Mouse (Mus musculus) left cerebral cortex, adult 6 months (tissue): ENCODE data around the gene Top1. TPM values are rescaled to one million over a fixed set of nuclear protein-coding genes. Genes with fewer than 3 reads are reported as not detected.

Experiments used
- long read RNA-seq, 2 experiments: library from polyadenylated mRNA; unstranded; transcript quantifications; one replicate each; pipeline ENCODE4 v2.0.0; 2019 to 2020
- polyA plus RNA-seq: library from polyadenylated mRNA; unstranded; fragments of <200 nt; fragmentation: Nextera tagmentation; gene quantifications from 2 replicates; pipeline ENCODE4 v1.2.3, GENCODE M21; 2021

Gene Top1
- polyA plus RNA-seq: 25.8 and 28.9 TPM in 2 replicates
- long read RNA-seq, experiment 1, partial matches to known transcripts: 15 of 27 reads
- long read RNA-seq, experiment 1, other reads (novel, unspliced or antisense): 9 of 27 reads
- long read RNA-seq, experiment 2, partial matches to known transcripts: 126 of 128 reads
- long read RNA-seq, experiment 2, other reads (novel, unspliced or antisense): 2 of 128 reads

DNA sequence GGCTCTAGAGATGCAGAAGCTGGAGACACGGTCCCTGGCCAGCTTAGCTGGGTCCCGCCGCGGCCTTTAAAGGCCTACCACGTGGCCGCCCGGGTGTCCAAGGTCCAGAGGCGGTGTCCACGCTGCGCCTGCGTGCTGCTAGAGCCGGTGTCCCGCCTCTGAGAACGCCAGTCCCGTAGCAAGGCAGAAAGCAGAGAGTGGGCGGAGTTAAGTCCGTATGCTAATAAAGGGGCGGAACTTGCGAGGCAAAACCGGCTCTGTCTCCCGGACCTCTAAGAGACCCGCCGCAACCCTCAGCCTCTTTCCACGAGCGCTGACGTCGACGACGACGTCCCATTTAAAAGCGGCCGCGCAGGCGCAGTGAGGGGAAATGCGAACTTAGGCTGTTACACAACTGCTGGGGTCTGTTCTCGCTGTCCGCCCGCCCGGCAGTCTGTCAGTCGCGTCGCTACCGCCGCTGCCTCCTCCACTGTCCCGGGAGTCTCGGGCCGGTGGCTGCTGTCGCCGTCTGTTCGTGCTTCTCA lies at the start of gene Top1:
TSS of gene Top1 (plus strand) at position 275 of the 524 bp plus-strand sequence.

DNA sequence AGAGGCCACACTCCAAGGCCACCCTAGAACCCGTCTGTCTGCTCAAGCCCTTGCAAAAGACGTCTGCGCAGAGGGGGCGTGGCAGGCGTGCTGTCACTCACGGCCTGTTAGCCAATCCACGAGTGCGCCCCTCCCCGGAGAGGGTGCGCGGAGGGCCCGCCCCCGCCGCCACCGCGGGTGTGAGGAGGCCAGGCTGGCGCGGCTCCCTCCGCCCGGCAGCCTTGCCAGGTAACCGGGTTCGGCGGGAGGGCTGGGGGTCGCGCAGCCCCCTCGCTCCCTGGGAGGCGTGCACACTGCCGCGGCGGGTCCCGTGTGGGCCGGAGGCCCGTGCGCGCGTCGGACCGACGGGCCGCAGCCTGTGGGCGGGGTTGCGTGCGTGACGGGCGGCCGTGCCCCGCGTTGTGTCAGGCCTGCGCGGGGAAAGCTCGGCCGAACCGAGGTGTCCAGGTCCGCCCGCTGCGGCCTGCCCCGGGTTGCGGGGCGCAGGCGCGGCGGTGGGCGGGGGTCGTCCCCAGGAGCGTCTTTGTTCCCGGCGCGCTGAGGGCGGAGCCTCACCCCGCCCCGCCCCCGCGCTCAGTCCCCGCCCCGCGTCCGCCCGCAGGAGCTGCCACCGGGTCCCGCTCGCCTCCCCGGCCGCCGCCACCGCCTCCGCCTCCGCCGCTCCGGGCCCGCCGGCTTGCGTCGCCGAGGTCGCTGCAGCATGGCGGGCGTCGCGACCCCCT lies 85.6 kb downstream of the Top1 start, which contains the start of gene Plcg1:
TSS of gene Plcg1 (plus strand) at position 184 of the 722 bp plus-strand sequence.

Other genes starting within 250 kb of the Top1 start
- gene Plcg1, start 85.4 kb downstream of the Top1 start, polyA plus RNA-seq: 7.8 and 28.5 TPM in 2 replicates
- 14.7 and 34.9 TPM in 2 replicates for gene Zhx3, start 227.1 kb downstream of the Top1 start, polyA plus RNA-seq
- gene Lpin3, start 234.8 kb downstream of the Top1 start, polyA plus RNA-seq: 0.35 and 0.42 TPM in 2 replicates